Mouse (Mus musculus) megakaryocyte-erythroid progenitor cell, adult 5-6 weeks (primary cell): ENCODE data around the gene Lgi4. TPM values are rescaled to one million over a fixed set of nuclear protein-coding genes. Genes with fewer than 3 reads are reported as not detected.

ENCODE experiments used
- total RNA-seq, 2 experiments: library from RNA; stranded (forward) in 1 of 2; stranded (reverse) in 1 of 2; fragments of 200-1000, 215-1000 nt in 1 of 2; fragments of >200 nt in 1 of 2; fragmentation: Nextera tagmentation in 1 of 2; gene quantifications; 2 replicates each; pipeline ENCODE4 v1.2.3; 2014 to 2017

Gene Lgi4
- total RNA-seq, 2 experiments from 2014 or later: not detected

Other genes with a start within 250 kb of the Lgi4 start
- gene Ffar2, start 235.6 kb upstream of the Lgi4 start, total RNA-seq (2014; fragmentation: Nextera tagmentation): 0.20 and 1.1 TPM in 2 replicates
- gene Ffar2, start 235.6 kb upstream of the Lgi4 start, total RNA-seq (2017): 1.7 and 12.6 TPM in 2 replicates
- not detected in 2 replicates for gene Ffar3, start 203.2 kb upstream of the Lgi4 start, total RNA-seq (2014; fragmentation: Nextera tagmentation)
- not detected in 2 replicates for gene Ffar3, start 203.2 kb upstream of the Lgi4 start, total RNA-seq (2017)
- 0.24 TPM in 1 of 2 replicates, not detected in the other for gene Ffar1, start 197.8 kb upstream of the Lgi4 start, total RNA-seq (2014; fragmentation: Nextera tagmentation)
- not detected in 2 replicates for gene Ffar1, start 197.8 kb upstream of the Lgi4 start, total RNA-seq (2017)
- 4.0 and 8.6 TPM in 2 replicates for gene Cd22, start 179.0 kb upstream of the Lgi4 start, total RNA-seq (2014; fragmentation: Nextera tagmentation)
- 0.27 TPM in 1 of 2 replicates, not detected in the other for gene Cd22, start 179.0 kb upstream of the Lgi4 start, total RNA-seq (2017)
- gene Mag, start 144.5 kb upstream of the Lgi4 start, total RNA-seq (2014; fragmentation: Nextera tagmentation): 0.83 TPM in 1 of 2 replicates, not detected in the other
- not detected in 2 replicates for gene Mag, start 144.5 kb upstream of the Lgi4 start, total RNA-seq (2017)
- gene Hamp2, start 134.7 kb upstream of the Lgi4 start, total RNA-seq (2014; fragmentation: Nextera tagmentation): not detected in 2 replicates
- not detected in 2 replicates for gene Hamp2, start 134.7 kb upstream of the Lgi4 start, total RNA-seq (2017)
- gene Hamp, start 115.3 kb upstream of the Lgi4 start, total RNA-seq (2014; fragmentation: Nextera tagmentation): not detected in 2 replicates
- gene Hamp, start 115.3 kb upstream of the Lgi4 start, total RNA-seq (2017): not detected in 2 replicates
- gene Usf2, start 102.5 kb upstream of the Lgi4 start, total RNA-seq (2014; fragmentation: Nextera tagmentation): 56.5 and 84.3 TPM in 2 replicates
- gene Usf2, start 102.5 kb upstream of the Lgi4 start, total RNA-seq (2017): 71.7 and 126 TPM in 2 replicates
- not detected in 2 replicates for gene Lsr, start 85.9 kb upstream of the Lgi4 start, total RNA-seq (2014; fragmentation: Nextera tagmentation)
- gene Lsr, start 85.9 kb upstream of the Lgi4 start, total RNA-seq (2017): 0.11 and 0.99 TPM in 2 replicates
- gene Fam187b, start 85.6 kb upstream of the Lgi4 start, total RNA-seq (2014; fragmentation: Nextera tagmentation): not detected in 2 replicates
- gene Fam187b, start 85.6 kb upstream of the Lgi4 start, total RNA-seq (2017): not detected in 2 replicates
- gene Fxyd5, start 16.9 kb upstream of the Lgi4 start, total RNA-seq (2014; fragmentation: Nextera tagmentation): 27.6 and 29.5 TPM in 2 replicates
- 41.7 and 47.6 TPM in 2 replicates for gene Fxyd5, start 16.9 kb upstream of the Lgi4 start, total RNA-seq (2017)
- not detected in 2 replicates for gene Fxyd7, start 7.9 kb upstream of the Lgi4 start, total RNA-seq (2014; fragmentation: Nextera tagmentation)
- not detected in 2 replicates for gene Fxyd7, start 7.9 kb upstream of the Lgi4 start, total RNA-seq (2017)
- not detected in 2 replicates for gene Fxyd1, start 2.1 kb upstream of the Lgi4 start, total RNA-seq (2014; fragmentation: Nextera tagmentation)
- gene Fxyd1, start 2.1 kb upstream of the Lgi4 start, total RNA-seq (2017): not detected in 2 replicates
- gene Fxyd3, start 17.4 kb downstream of the Lgi4 start, total RNA-seq (2014; fragmentation: Nextera tagmentation): not detected in 2 replicates
- gene Fxyd3, start 17.4 kb downstream of the Lgi4 start, total RNA-seq (2017): not detected in 2 replicates
- 103 and 201 TPM in 2 replicates for gene Hpn, start 55.9 kb downstream of the Lgi4 start, total RNA-seq (2014; fragmentation: Nextera tagmentation)
- 28.3 and 32.3 TPM in 2 replicates for gene Hpn, start 55.9 kb downstream of the Lgi4 start, total RNA-seq (2017)
- 0.64 TPM in 1 of 2 replicates, not detected in the other for gene Scn1b, start 67.7 kb downstream of the Lgi4 start, total RNA-seq (2014; fragmentation: Nextera tagmentation)
- 1.4 TPM in 1 of 2 replicates, not detected in the other for gene Scn1b, start 67.7 kb downstream of the Lgi4 start, total RNA-seq (2017)
- gene Gramd1a, start 96.6 kb downstream of the Lgi4 start, total RNA-seq (2014; fragmentation: Nextera tagmentation): 75.2 and 78.4 TPM in 2 replicates
- gene Gramd1a, start 96.6 kb downstream of the Lgi4 start, total RNA-seq (2017): 19.2 and 29.6 TPM in 2 replicates
- gene Scgb2b2, start 231.2 kb downstream of the Lgi4 start, total RNA-seq (2014; fragmentation: Nextera tagmentation): not detected in 2 replicates
- not detected in 2 replicates for gene Scgb2b2, start 231.2 kb downstream of the Lgi4 start, total RNA-seq (2017)
- gene Scgb1b2, start 232.5 kb downstream of the Lgi4 start, total RNA-seq (2014; fragmentation: Nextera tagmentation): not detected in 2 replicates
- gene Scgb1b2, start 232.5 kb downstream of the Lgi4 start, total RNA-seq (2017): not detected in 2 replicates